Mouse (Mus musculus) embryonic facial prominence, embryonic 13.5 days (tissue): ENCODE measurements around the gene Pebp1. TPM values are rescaled to one million over a fixed set of nuclear protein-coding genes. Genes with fewer than 3 reads are reported as not detected.
"Not testable (repeated sequence)": the region's sequence is repeated elsewhere in the genome, so short reads cannot be mapped to it uniquely, and the experiment has no call there.

Experiments
- ATAC-seq: fragments of 200-750 bp; cut with Nextera tagmentation; 2 replicates; pipeline ENCODE4 v1.8.0; 2017; ENCODE audit warnings: low read depth; ENCODE audit not compliant: insufficient number of reproducible peaks, insufficient read depth, low FRiP score, low TSS enrichment
- H3K27ac ChIP-seq: fragments of 300-500 bp; sonication (generic); 2 replicates; pipeline ENCODE4 v1.5.1; 2015; ENCODE audit warnings: moderate library complexity, mild to moderate bottlenecking, inconsistent platforms
- H3K27me3 ChIP-seq: fragments of 300-500 bp; sonication (generic); 2 replicates; pipeline ENCODE4 v1.6.1; 2015; ENCODE audit warnings: mild to moderate bottlenecking, inconsistent platforms
- H3K36me3 ChIP-seq: fragments of 300-500 bp; sonication (generic); 2 replicates; pipeline ENCODE4 v1.6.1; 2015; ENCODE audit warnings: mild to moderate bottlenecking, inconsistent platforms
- H3K4me1 ChIP-seq: fragments of 300-500 bp; sonication (generic); 2 replicates; pipeline ENCODE4 v1.6.1; 2015; ENCODE audit warnings: inconsistent platforms
- H3K4me2 ChIP-seq: fragments of 300-500 bp; sonication (generic); 2 replicates; pipeline ENCODE4 v1.6.1; 2015; ENCODE audit warnings: moderate library complexity, mild to moderate bottlenecking, inconsistent platforms
- H3K4me3 ChIP-seq: fragments of 300-500 bp; sonication (generic); 2 replicates; pipeline ENCODE4 v1.5.1; 2015; ENCODE audit warnings: mild to moderate bottlenecking, inconsistent platforms
- H3K9ac ChIP-seq: fragments of 300-500 bp; sonication (generic); 2 replicates; pipeline ENCODE4 v1.6.1; 2015; ENCODE audit warnings: mild to moderate bottlenecking, inconsistent platforms
- H3K9me3 ChIP-seq: fragments of 300-500 bp; sonication (generic); 2 replicates; pipeline ENCODE4 v1.6.1; 2016; ENCODE audit warnings: inconsistent platforms
- WGBS: fragments of 180-500 bp; shearing (Covaris S2); methylation state at CpG from one replicate; pipeline ENCODE4 v1.1.7; 2015; ENCODE audit warnings: mixed read lengths; 5-methylcytosine and 5-hydroxymethylcytosine counted together
- polyA plus RNA-seq: library from polyadenylated mRNA; unstranded; fragments of >200 nt; fragmentation: Nextera tagmentation; extraction: Ambion mirVana; gene quantifications from 2 replicates; pipeline ENCODE4 v1.2.1, GENCODE M21; 2015

Gene Pebp1
- polyA plus RNA-seq, 1 experiment from 2014 or later, result 876 TPM

- no peak overlapping the region for H3K9ac ChIP-seq
- no peaks in the 10 kb centered on the region for H3K4me1 ChIP-seq
- H3K27ac ChIP-seq, result no peak overlapping the region
- WGBS, result 86% methylated on average over 5 of the region's 5 CpGs
- no peaks in the 10 kb centered on the region for H3K27me3 ChIP-seq
- no peaks in the 10 kb centered on the region for H3K9me3 ChIP-seq
- no peak for ATAC-seq
- no peaks in the 10 kb centered on the region for H3K36me3 ChIP-seq
- no peak overlapping the region for H3K4me2 ChIP-seq
- H3K4me3 ChIP-seq, result no peak overlapping the region
These were observed 18.3 kb upstream of the Pebp1 start for GRCm38 (mm10) chr5:117305754-117306153.

- no peaks in the 10 kb centered on the region for H3K27me3 ChIP-seq
- ATAC-seq, result no peak
- no peak overlapping the region for H3K4me2 ChIP-seq
- H3K27ac ChIP-seq, result no peak overlapping the region
- H3K9me3 ChIP-seq, result no peaks in the 10 kb centered on the region
- H3K4me1 ChIP-seq, result no peaks in the 10 kb centered on the region
- H3K4me3 ChIP-seq, result no peak overlapping the region
- 71% methylated on average over 7 of the region's 7 CpGs for WGBS
- no peak overlapping the region for H3K9ac ChIP-seq
- no peaks in the 10 kb centered on the region for H3K36me3 ChIP-seq
These were observed 17.5 kb upstream of the Pebp1 start for GRCm38 (mm10) chr5:117304947-117305346.

- Histone ChIP-seq H3K27ac (no peak overlapping the region), H3K36me3 (no peaks in the 10 kb centered on the region), H3K9me3 (no peaks in the 10 kb centered on the region), H3K4me2 (no peak overlapping the region), H3K9ac (no peak overlapping the region), H3K4me3 (no peak overlapping the region), H3K4me1 (no peaks in the 10 kb centered on the region), H3K27me3 (no peaks in the 10 kb centered on the region)
- 57% methylated on average over 18 of the region's 18 CpGs for WGBS
- no peak for ATAC-seq
These were observed 16.5 kb upstream of the Pebp1 start for GRCm38 (mm10) chr5:117303691-117304579.

- Histone ChIP-seq H3K36me3 (no peaks in the 10 kb centered on the region), H3K27me3 (no peaks in the 10 kb centered on the region), H3K27ac (no peak overlapping the region), H3K9me3 (no peaks in the 10 kb centered on the region), H3K9ac (no peak overlapping the region), H3K4me2 (no peak overlapping the region), H3K4me1 (no peaks in the 10 kb centered on the region), H3K4me3 (no peak overlapping the region)
- no peak for ATAC-seq
- WGBS, result 65% methylated on average over 3 of the region's 3 CpGs
These were observed 15.5 kb upstream of the Pebp1 start for GRCm38 (mm10) chr5:117302899-117303298.

- no peaks in the 10 kb centered on the region for H3K36me3 ChIP-seq
- H3K27ac ChIP-seq, result no peak overlapping the region
- no peak overlapping the region for H3K9ac ChIP-seq
- no peak overlapping the region for H3K4me3 ChIP-seq
- H3K27me3 ChIP-seq, result no peaks in the 10 kb centered on the region
- ATAC-seq, result no peak
- 89% methylated on average over 8 of the region's 8 CpGs for WGBS
- H3K4me1 ChIP-seq, result no peaks in the 10 kb centered on the region
- H3K4me2 ChIP-seq, result no peak overlapping the region
- H3K9me3 ChIP-seq, result no peaks in the 10 kb centered on the region; the same call in 1 of the 2 replicates
These were observed 7.6 kb upstream of the Pebp1 start for GRCm38 (mm10) chr5:117295011-117295410.

GRCm38 (mm10) chr5:117293776-117294175 lies 6.4 kb upstream of the Pebp1 start:
- H3K9me3 ChIP-seq, H3K27ac ChIP-seq, H3K27me3 ChIP-seq, ATAC-seq, H3K4me3 ChIP-seq, H3K4me1 ChIP-seq, H3K36me3 ChIP-seq, H3K4me2 ChIP-seq, H3K9ac ChIP-seq: not testable (repeated sequence)
- 85% methylated on average over 3 of the region's 3 CpGs for WGBS

GRCm38 (mm10) chr5:117292547-117292946 lies 5.1 kb upstream of the Pebp1 start:
- Histone ChIP-seq H3K9ac (no peak overlapping the region), H3K27me3 (no peaks in the 10 kb centered on the region), H3K4me2 (no peak overlapping the region), H3K4me3 (no peak overlapping the region), H3K27ac (no peak overlapping the region), H3K36me3 (no peaks in the 10 kb centered on the region), H3K9me3 (no peaks in the 10 kb centered on the region; the same call in 1 of the 2 replicates), H3K4me1 (peaks cover 9% of the 10 kb centered on the region)
- ATAC-seq, result no peak
- WGBS, result 78% methylated on average over 6 of the region's 6 CpGs

GRCm38 (mm10) chr5:117291312-117291711 lies 3.9 kb upstream of the Pebp1 start:
- 83% methylated on average over 3 of the region's 3 CpGs for WGBS
- H3K4me2 ChIP-seq, result no peak overlapping the region
- no peaks in the 10 kb centered on the region; the same call in 1 of the 2 replicates for H3K9me3 ChIP-seq
- ATAC-seq, result no peak
- H3K36me3 ChIP-seq, result no peaks in the 10 kb centered on the region
- no peak overlapping the region for H3K27ac ChIP-seq
- peaks cover 11% of the 10 kb centered on the region for H3K4me1 ChIP-seq
- no peak overlapping the region for H3K4me3 ChIP-seq
- H3K27me3 ChIP-seq, result no peaks in the 10 kb centered on the region
- H3K9ac ChIP-seq, result no peak overlapping the region

GRCm38 (mm10) chr5:117290081-117290480 lies 2.7 kb upstream of the Pebp1 start:
- H3K4me1 ChIP-seq, result peaks cover 23% of the 10 kb centered on the region
- no peak overlapping the region for H3K4me2 ChIP-seq
- no peak overlapping the region for H3K4me3 ChIP-seq
- H3K36me3 ChIP-seq, result peaks cover 7% of the 10 kb centered on the region
- H3K27me3 ChIP-seq, result no peaks in the 10 kb centered on the region
- no peak for ATAC-seq
- H3K9me3 ChIP-seq, result no peaks in the 10 kb centered on the region; the same call in 1 of the 2 replicates
- 91% methylated on average over 2 of the region's 2 CpGs for whole genome bisulfite sequencing
- H3K27ac ChIP-seq, result no peak overlapping the region
- no peak overlapping the region for H3K9ac ChIP-seq

GRCm38 (mm10) chr5:117289646-117290045 lies 2.2 kb upstream of the Pebp1 start:
- no peak for ATAC-seq
- Histone ChIP-seq H3K4me1 (peaks cover 27% of the 10 kb centered on the region), H3K36me3 (peaks cover 11% of the 10 kb centered on the region), H3K4me2 (no peak overlapping the region), H3K4me3 (no peak overlapping the region), H3K9ac (no peak overlapping the region), H3K27ac (no peak overlapping the region), H3K9me3 (no peaks in the 10 kb centered on the region; the same call in 1 of the 2 replicates), H3K27me3 (no peaks in the 10 kb centered on the region)

- H3K9me3 ChIP-seq, result no peaks in the 10 kb centered on the region; the same call in 1 of the 2 replicates
- ATAC-seq, result no peak
- H3K9ac ChIP-seq, result peak overlapping the region; percentile 86
- H3K36me3 ChIP-seq, result peaks cover 41% of the 10 kb centered on the region
- H3K27me3 ChIP-seq, result no peaks in the 10 kb centered on the region
- H3K4me1 ChIP-seq, result peaks cover 32% of the 10 kb centered on the region
- WGBS, result 36% methylated on average over 3 of the region's 3 CpGs
- peak overlapping the region; percentile 83 for H3K4me3 ChIP-seq
- 0 out of 2 replicates have a peak overlapping the region, but pooled peaks have one; percentile 84 for H3K27ac ChIP-seq
- peak overlapping the region; percentile 73 for H3K4me2 ChIP-seq
These were observed 1.1 kb downstream of the Pebp1 start for GRCm38 (mm10) chr5:117286286-117286685.

GRCm38 (mm10) chr5:117285266-117285665 lies 2.2 kb downstream of the Pebp1 start:
- H3K4me3 ChIP-seq, result no peak overlapping the region; the same call in 1 of the 2 replicates
- no peak overlapping the region for H3K9ac ChIP-seq
- no peak for ATAC-seq
- H3K4me2 ChIP-seq, result peak overlapping the region; percentile 73; the same call in 1 of the 2 replicates
- peaks cover 32% of the 10 kb centered on the region for H3K4me1 ChIP-seq
- peaks cover 46% of the 10 kb centered on the region for H3K36me3 ChIP-seq
- H3K27me3 ChIP-seq, result no peaks in the 10 kb centered on the region
- no peaks in the 10 kb centered on the region for H3K9me3 ChIP-seq
- WGBS, result 48% methylated on average over 3 of the region's 4 CpGs
- H3K27ac ChIP-seq, result no peak overlapping the region; the same call in 1 of the 2 replicates
